ENCODE assay signal across 16 mouse cellular contexts in the genomic region with DNA sequence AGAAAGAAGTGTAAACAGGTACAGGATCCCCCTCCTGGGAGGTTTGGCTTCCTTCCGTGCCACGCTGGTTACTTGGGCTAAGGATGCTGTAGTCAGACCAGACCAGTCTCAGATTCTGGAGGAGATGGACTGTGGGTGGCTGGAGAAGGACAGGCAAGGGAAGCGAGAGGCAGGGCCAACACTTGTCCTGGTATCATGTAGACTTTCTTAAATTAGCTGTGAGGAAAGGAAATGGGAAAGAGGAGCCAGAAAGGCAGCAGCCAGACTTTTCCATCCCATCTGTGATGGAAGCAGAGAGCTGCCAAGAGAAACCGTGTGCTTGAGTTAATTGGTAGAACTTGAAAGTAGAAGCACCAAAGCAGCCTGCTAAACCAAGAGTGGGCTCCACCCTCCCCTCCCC.
A peak's percentile ranks its signal among the peaks of the same experiment; 100 is the strongest.
DNase-seq lines count a peak whose midpoint lies in the region; ATAC-seq lines count a peak whose summit lies in the region.
"Had no signal": no experiment of that assay in that cellular context is flagged by ENCODE, and none has a peak within 500 bp of the region (broad histone marks: within the 10 kb centered on the region; RNA-seq: fewer than 3 reads in every experiment).

No protein-coding gene starts in this region.

- intact Hi-C loops in left cerebral cortex, postnatal 36 days (cut with DNase I), result no loop called here

- peak; percentile 32 to 45 for DNase-seq in left cerebral cortex, postnatal 36 days (ENCODE audit: low spot score in 2 of 2)
- no peak for DNase-seq in left cerebral cortex, adult 11 months (ENCODE audit: low spot score)
- peak; percentile 95 for DNase-seq in cerebellum, adult 9-11 months
- peak; percentile 48 for DNase-seq in right cerebral cortex, postnatal 25 days
- no peak for DNase-seq in lung, postnatal 10 days
- no peak for DNase-seq in spleen, adult 12 weeks (ENCODE audit: low spot score)
- DNase-seq: adrenal gland, postnatal 14 days; kidney, adult 18-20 months; lung, postnatal 36 days; retina, postnatal 1 day had no signal

- 64% methylated on average over 4 of the region's 4 CpGs for WGBS in forebrain, embryonic 15.5 days
- WGBS in forebrain, embryonic 13.5 days, result 84% methylated on average over 4 of the region's 4 CpGs

- peak; percentile 73 for ATAC-seq in forebrain, embryonic 15.5 days (replicated peaks)
- ATAC-seq in forebrain, embryonic 13.5 days, result no peak; the same call in 1 of the 2 replicates
- ATAC-seq: midbrain, embryonic 13.5 days had no signal

- H3K27me3 ChIP-seq in forebrain, embryonic 15.5 days, result no peaks in the 10 kb centered on the region
- no peaks in the 10 kb centered on the region for H3K27me3 ChIP-seq in forebrain, embryonic 13.5 days
- H3K27me3 ChIP-seq: heart, embryonic 15.5 days; hindbrain, embryonic 13.5 days; midbrain, embryonic 13.5 days had no signal

- H3K4me3 ChIP-seq in forebrain, embryonic 15.5 days, result no peak overlapping the region
- H3K4me3 ChIP-seq in forebrain, embryonic 13.5 days, result no peak overlapping the region
- H3K4me3 ChIP-seq: heart, embryonic 15.5 days; hindbrain, embryonic 13.5 days; midbrain, embryonic 13.5 days had no signal

- peaks cover 2% of the 10 kb centered on the region; the same call in 1 of the 2 replicates for H3K4me1 ChIP-seq in forebrain, embryonic 15.5 days
- peaks cover 6% of the 10 kb centered on the region for H3K4me1 ChIP-seq in forebrain, embryonic 13.5 days

- H3K36me3 ChIP-seq in forebrain, embryonic 15.5 days, result no peaks in the 10 kb centered on the region
- no peaks in the 10 kb centered on the region for H3K36me3 ChIP-seq in forebrain, embryonic 13.5 days (ENCODE audit: poor library complexity, severe bottlenecking)
- H3K36me3 ChIP-seq: heart, embryonic 15.5 days; hindbrain, embryonic 13.5 days; midbrain, embryonic 13.5 days had no signal

- no peaks in the 10 kb centered on the region for H3K9me3 ChIP-seq in forebrain, embryonic 15.5 days
- no peaks in the 10 kb centered on the region for H3K9me3 ChIP-seq in forebrain, embryonic 13.5 days (replicated peaks)
- H3K9me3 ChIP-seq: heart, embryonic 15.5 days; hindbrain, embryonic 13.5 days; midbrain, embryonic 13.5 days had no signal

- H3K27ac ChIP-seq in forebrain, embryonic 15.5 days (replicated peaks), result peak overlapping the region; percentile 83
- no peak overlapping the region for H3K27ac ChIP-seq in forebrain, embryonic 13.5 days
- H3K27ac ChIP-seq: heart, embryonic 15.5 days; hindbrain, embryonic 13.5 days; liver, embryonic 14.5 days; midbrain, embryonic 13.5 days had no signal

- no peak overlapping the region for H3K4me2 ChIP-seq in forebrain, embryonic 15.5 days (replicated peaks)
- H3K4me2 ChIP-seq in forebrain, embryonic 13.5 days, result no peak overlapping the region
- H3K4me2 ChIP-seq: heart, embryonic 15.5 days; hindbrain, embryonic 13.5 days; midbrain, embryonic 13.5 days had no signal

- H3K9ac ChIP-seq in forebrain, embryonic 15.5 days (replicated peaks), result no peak overlapping the region
- no peak overlapping the region for H3K9ac ChIP-seq in forebrain, embryonic 13.5 days
- H3K9ac ChIP-seq: heart, embryonic 15.5 days; hindbrain, embryonic 13.5 days; liver, embryonic 14.5 days; midbrain, embryonic 13.5 days had no signal

Comparison
In these comparisons a context has a peak if more than half of its experiments do, and no peak if none do; other contexts are left out.
1. DNase-seq: peak in left cerebral cortex, postnatal 36 days (2 of 2), cerebellum, adult 9-11 months (single experiment) and right cerebral cortex, postnatal 25 days (single experiment); none in left cerebral cortex, adult 11 months (single experiment), lung, postnatal 10 days (single experiment) and spleen, adult 12 weeks (single experiment).